Mouse (Mus musculus) intestine, postnatal 0 days (tissue): ENCODE measurements around the gene F3. TPM values are rescaled to one million over a fixed set of nuclear protein-coding genes. Genes with fewer than 3 reads are reported as not detected.

Experiments used
- ATAC-seq: fragments of 200-750 bp; cut with Nextera tagmentation; 2 replicates; pipeline ENCODE4 v1.8.0; 2017; ENCODE audit warnings: mild to moderate bottlenecking, moderate TSS enrichment, moderate library complexity
- H3K27ac ChIP-seq: fragments of 300-500 bp; sonication (generic); 2 replicates; pipeline ENCODE4 v1.5.1; 2014; ENCODE audit warnings: mild to moderate bottlenecking, low read depth, low read length, moderate library complexity
- H3K27me3 ChIP-seq: fragments of 300-500 bp; sonication (generic); replicated peaks from 2 replicates; pipeline ENCODE4 v1.6.1; 2014; ENCODE audit warnings: low read length, mixed read lengths; ENCODE audit not compliant: control insufficient read depth, insufficient read depth
- H3K36me3 ChIP-seq: fragments of 300-500 bp; sonication (generic); 2 replicates; pipeline ENCODE4 v1.6.1; 2014; ENCODE audit warnings: mild to moderate bottlenecking, moderate library complexity; ENCODE audit not compliant: control insufficient read depth, insufficient read depth
- H3K4me1 ChIP-seq: fragments of 300-500 bp; sonication (generic); replicated peaks from 2 replicates; pipeline ENCODE4 v1.6.1; 2014; ENCODE audit warnings: antibody characterized with exemption, low read length, mixed read lengths; ENCODE audit not compliant: control insufficient read depth, insufficient read depth
- H3K4me2 ChIP-seq: fragments of 300-500 bp; sonication (generic); replicated peaks from 2 replicates; pipeline ENCODE4 v1.6.1; 2014; ENCODE audit warnings: low read depth, mild to moderate bottlenecking, moderate library complexity
- H3K4me3 ChIP-seq: fragments of 300-500 bp; sonication (generic); 2 replicates; pipeline ENCODE4 v1.5.1; 2014; ENCODE audit warnings: low read depth, low read length
- H3K9ac ChIP-seq: fragments of 300-500 bp; sonication (generic); 2 replicates; pipeline ENCODE4 v1.6.1; 2014; ENCODE audit warnings: mild to moderate bottlenecking, low read depth, low read length
- H3K9me3 ChIP-seq: fragments of 300-500 bp; sonication (generic); 2 replicates; pipeline ENCODE4 v1.6.1; 2016; ENCODE audit warnings: mixed run types; ENCODE audit not compliant: control insufficient read depth
- CTCF ChIP-seq: sonication (generic); IDR thresholded peaks from 2 replicates; pipeline ENCODE4 v1.5.1; 2016; ENCODE audit warnings: low read depth, mild to moderate bottlenecking, control low read depth, antibody characterized with exemption, moderate library complexity
- WGBS: fragments of 180-500 bp; shearing (Covaris S2); extraction: QIAGEN DNeasy Blood & Tissue Kit; methylation state at CpG from one replicate; pipeline ENCODE4 v1.1.7; 2014; 5-methylcytosine and 5-hydroxymethylcytosine counted together
- polyA plus RNA-seq: library from polyadenylated mRNA; unstranded; fragments of >200 nt; fragmentation: Nextera tagmentation; extraction: Ambion mirVana; gene quantifications from 2 replicates; pipeline ENCODE4 v1.2.1, GENCODE M21; 2015

Gene F3
- 20.3 and 25.1 TPM in 2 replicates for polyA plus RNA-seq

- 1% methylated on average over 70 of the region's 73 CpGs for WGBS
Measured at GRCm38 (mm10) chr3:121722971-121723844, at the start of gene F3. Gene F3 (plus strand): TSS chr3:121723537.

GRCm38 (mm10) chr3:121678935-121679334, 44.4 kb upstream of the F3 start:
- Histone ChIP-seq H3K9me3 (no peaks in the 10 kb centered on the region), H3K4me2 (no peak overlapping the region), H3K4me3 (no peak overlapping the region), H3K27ac (no peak overlapping the region), H3K27me3 (no peaks in the 10 kb centered on the region), H3K4me1 (no peaks in the 10 kb centered on the region), H3K36me3 (no peaks in the 10 kb centered on the region), H3K9ac (no peak overlapping the region)
- ATAC-seq: no peak
- WGBS: 53% methylated on average over 4 of the region's 4 CpGs
- TF ChIP-seq CTCF: no peak

More at GRCm38 (mm10) chr3:121722971-121723844, at the start of gene F3:
- TF ChIP-seq CTCF: peak; percentile 89
- H3K27me3 ChIP-seq: peaks cover 20% of the 10 kb centered on the region; the same call in 1 of the 2 replicates
- no peaks in the 10 kb centered on the region; the same call in 1 of the 2 replicates for H3K36me3 ChIP-seq
- ATAC-seq: peak; percentile 71
- peak within 1 kb of the TSS; percentile 95 for H3K4me2 ChIP-seq
- no peaks in the 10 kb centered on the region for H3K9me3 ChIP-seq
- peaks cover 6% of the 10 kb centered on the region for H3K4me1 ChIP-seq
- peak within 1 kb of the TSS; percentile 65 for H3K9ac ChIP-seq
- peak within 1 kb of the TSS; percentile 50 for H3K27ac ChIP-seq
- H3K4me3 ChIP-seq: peak within 1 kb of the TSS; percentile 63

DNA sequence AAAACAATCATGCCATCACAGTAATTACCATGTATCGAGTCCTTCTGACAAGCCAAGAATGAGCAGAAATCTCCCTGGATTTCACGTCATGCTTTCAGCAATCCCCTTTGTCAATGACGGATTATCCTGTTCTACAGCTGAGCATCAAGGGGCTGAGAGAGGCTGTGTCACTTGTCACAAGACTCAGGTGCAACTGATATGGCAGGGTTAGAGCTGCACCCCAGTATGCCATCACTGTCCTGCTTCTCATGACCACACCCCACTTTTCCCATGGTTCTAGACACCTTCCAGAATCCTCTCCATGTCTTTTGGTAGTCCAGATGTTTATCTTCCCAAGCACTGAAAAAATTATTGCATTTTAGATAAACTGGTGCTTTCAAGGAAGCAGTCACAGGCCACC, 43.9 kb upstream of the F3 start:
- Histone ChIP-seq H3K4me2 (no peak overlapping the region), H3K4me1 (no peaks in the 10 kb centered on the region), H3K36me3 (no peaks in the 10 kb centered on the region), H3K27me3 (0 out of 2 replicates have a peak, but pooled peaks cover 4% of the 10 kb centered on the region), H3K9me3 (no peaks in the 10 kb centered on the region), H3K27ac (no peak overlapping the region), H3K4me3 (no peak overlapping the region), H3K9ac (no peak overlapping the region)
- no peak for TF ChIP-seq CTCF
- WGBS: 64% methylated on average over 3 of the region's 3 CpGs
- ATAC-seq: no peak

GRCm38 (mm10) chr3:121680187-121680586, 43.1 kb upstream of the F3 start:
- Histone ChIP-seq H3K27ac (no peak overlapping the region), H3K27me3 (0 out of 2 replicates have a peak, but pooled peaks cover 4% of the 10 kb centered on the region), H3K4me3 (no peak overlapping the region), H3K9ac (no peak overlapping the region), H3K4me1 (no peaks in the 10 kb centered on the region), H3K36me3 (no peaks in the 10 kb centered on the region), H3K9me3 (no peaks in the 10 kb centered on the region), H3K4me2 (no peak overlapping the region)
- TF ChIP-seq CTCF: no peak
- 64% methylated on average over 3 of the region's 3 CpGs for WGBS
- ATAC-seq: no peak

- H3K36me3 ChIP-seq: no peaks in the 10 kb centered on the region
Measured at GRCm38 (mm10) chr3:121682439-121683411, 40.6 kb upstream of the F3 start.

More at GRCm38 (mm10) chr3:121682439-121683411, 40.6 kb upstream of the F3 start:
- 73% methylated on average over 10 of the region's 10 CpGs for WGBS
- ATAC-seq: no peak
- no peaks in the 10 kb centered on the region for H3K4me1 ChIP-seq
- H3K9ac ChIP-seq: no peak overlapping the region
- H3K27me3 ChIP-seq: 0 out of 2 replicates have a peak, but pooled peaks cover 8% of the 10 kb centered on the region
- no peak overlapping the region for H3K27ac ChIP-seq
- no peak overlapping the region for H3K4me3 ChIP-seq
- no peak overlapping the region for H3K4me2 ChIP-seq
- no peaks in the 10 kb centered on the region for H3K9me3 ChIP-seq
- TF ChIP-seq CTCF: no peak
